Mouse (Mus musculus) cerebellum, postnatal 14 days (tissue): ENCODE measurements at regions not wholly inside any gene's neighbourhood (a gene's known extent, or its start where the extent isn't known, plus 50 kb on each side); places are given as distances from the start of the nearest gene placed in this dataset.

Experiments
- DNase-seq, 2 experiments: peaks; one replicate each; pipeline ENCODE4 v3.0.0; 2021; ENCODE audit warnings: mixed read lengths in 2 of 2

- DNase-seq = no peak
Observed at GRCm38 (mm10) chr13:37149066-37149781, 99.2 kb upstream of the F13a1 start.

- no peak for DNase-seq
Observed at GRCm38 (mm10) chr13:37148627-37149026, 98.6 kb upstream of the F13a1 start.

GRCm38 (mm10) chr13:37147790-37148189, 97.7 kb upstream of the F13a1 start:
- no peak for DNase-seq

GRCm38 (mm10) chr13:37142812-37143211, 92.8 kb upstream of the F13a1 start:
- no peak for DNase-seq

- DNase-seq = no peak
Observed at GRCm38 (mm10) chr13:37135115-37135514, 85.1 kb upstream of the F13a1 start.

- no peak for DNase-seq
Observed at GRCm38 (mm10) chr13:37134518-37134917, 84.5 kb upstream of the F13a1 start.

GRCm38 (mm10) chr13:37130637-37131036, 80.6 kb upstream of the F13a1 start:
- no peak for DNase-seq

GRCm38 (mm10) chr13:37121602-37122001, 71.6 kb upstream of the F13a1 start:
- DNase-seq = no peak

GRCm38 (mm10) chr13:37120219-37120618, 70.2 kb upstream of the F13a1 start:
- DNase-seq = no peak

GRCm38 (mm10) chr13:37114324-37114723, 64.3 kb upstream of the F13a1 start:
- DNase-seq = peak in 1 of 2 experiments; percentile 60

GRCm38 (mm10) chr13:37111747-37112146, 61.7 kb upstream of the F13a1 start:
- DNase-seq = no peak

- DNase-seq = no peak
Observed at GRCm38 (mm10) chr13:37107721-37108120, 57.7 kb upstream of the F13a1 start.

- DNase-seq = no peak
Observed at GRCm38 (mm10) chr13:37106009-37106408, 56.0 kb upstream of the F13a1 start.

GRCm38 (mm10) chr13:37104410-37105294, 54.6 kb upstream of the F13a1 start:
- peak; percentile 18 to 31 for DNase-seq

- DNase-seq = peak; percentile 64 to 83
Observed at GRCm38 (mm10) chr13:37103741-37104296, 53.8 kb upstream of the F13a1 start.

GRCm38 (mm10) chr13:37101755-37102154, 51.7 kb upstream of the F13a1 start:
- peak in 1 of 2 experiments; percentile 35 for DNase-seq
